Mouse (Mus musculus) kidney, postnatal 36 days (tissue): ENCODE measurements around the gene Gm20388.

Source experiments
- DNase-seq, 2 experiments: peaks; one replicate each; pipeline ENCODE4 v3.0.0; 2021 to 2022; ENCODE audit warnings: mixed read lengths in 2 of 2

Gene Gm20388

DNA sequence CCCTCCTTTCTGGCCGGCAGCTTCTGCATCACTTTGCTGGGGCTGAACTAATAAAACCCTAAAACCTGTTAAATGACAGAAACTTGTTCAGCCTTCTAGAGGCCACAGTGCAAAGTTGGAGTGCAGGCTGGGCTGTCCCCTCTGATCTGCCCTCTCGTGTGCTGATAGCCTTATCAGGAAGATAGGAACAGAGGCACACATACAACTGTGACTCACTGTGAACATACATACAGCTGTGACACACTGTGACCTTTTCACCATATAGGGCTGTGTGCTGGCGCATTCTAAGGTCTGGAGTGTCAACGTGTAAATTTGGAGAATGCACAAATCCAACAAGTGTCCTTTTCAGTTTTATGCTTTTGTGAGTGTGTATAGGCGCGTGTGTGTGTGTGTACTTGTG, 543.8 kb downstream of the Gm20388 start:
- DNase-seq: no peak

DNA sequence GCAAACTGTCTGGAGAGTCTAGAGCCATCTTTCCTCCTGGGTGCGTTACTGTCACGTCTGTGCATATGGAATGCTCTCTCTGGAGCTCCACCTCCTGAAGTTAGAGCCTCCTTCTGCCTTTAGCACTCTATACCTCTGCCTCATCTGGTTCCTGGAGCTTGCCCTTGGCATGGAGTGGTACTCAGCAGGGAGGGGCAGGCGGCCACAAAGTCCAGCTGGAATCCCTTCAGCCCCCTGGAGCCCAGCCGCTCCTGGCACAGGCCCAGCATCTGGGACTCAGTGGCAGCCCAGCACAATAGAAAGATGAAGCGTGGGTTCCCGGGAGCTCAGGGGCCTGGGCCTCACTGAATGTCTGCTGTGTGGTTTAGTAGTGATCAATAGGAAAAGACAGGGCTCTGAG, 549.7 kb downstream of the Gm20388 start:
- peak; percentile 51 to 70 for DNase-seq

DNA sequence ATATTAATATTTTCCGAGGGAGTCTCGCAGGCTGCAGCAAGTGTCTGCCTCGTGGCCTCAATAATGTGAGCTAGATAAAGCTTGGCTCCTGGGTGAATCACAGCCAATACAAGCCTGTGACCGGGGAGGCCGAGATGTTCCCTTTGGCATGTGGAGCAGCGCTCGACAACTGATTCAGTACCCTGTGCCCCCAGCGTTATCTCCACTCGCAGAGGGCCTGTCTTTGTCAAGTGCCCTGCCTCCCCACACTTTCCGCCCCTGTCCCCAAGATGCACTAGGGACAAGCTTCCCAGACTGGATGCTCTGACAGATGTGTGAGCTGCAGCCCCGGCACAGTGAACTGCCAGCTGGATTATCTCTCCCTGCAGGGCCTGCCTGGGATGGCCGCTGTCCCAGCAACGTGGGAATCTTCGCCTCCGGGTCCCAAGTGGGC, 551.5 kb downstream of the Gm20388 start:
- peak in 1 of 2 experiments; percentile 31 for DNase-seq

DNA sequence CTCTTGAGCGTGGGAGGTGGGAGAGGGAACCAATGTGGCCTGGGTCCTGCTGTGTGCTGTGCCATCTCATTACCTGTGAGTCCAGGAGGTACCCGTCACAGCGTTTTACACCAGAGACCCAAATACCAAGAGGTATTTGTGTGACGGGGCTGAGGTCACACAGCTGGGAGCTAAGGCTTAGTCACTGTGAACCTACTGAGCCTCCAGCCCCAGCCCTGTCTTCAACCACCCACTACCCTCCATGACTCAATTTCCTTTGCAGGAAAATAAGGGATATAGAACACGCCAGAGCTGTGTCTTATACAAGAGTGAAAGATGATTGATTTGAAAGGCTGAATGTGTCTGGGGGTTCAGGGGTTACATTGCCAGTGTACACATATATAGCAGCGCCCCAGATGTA, 552.0 kb downstream of the Gm20388 start:
- DNase-seq: no peak

DNA sequence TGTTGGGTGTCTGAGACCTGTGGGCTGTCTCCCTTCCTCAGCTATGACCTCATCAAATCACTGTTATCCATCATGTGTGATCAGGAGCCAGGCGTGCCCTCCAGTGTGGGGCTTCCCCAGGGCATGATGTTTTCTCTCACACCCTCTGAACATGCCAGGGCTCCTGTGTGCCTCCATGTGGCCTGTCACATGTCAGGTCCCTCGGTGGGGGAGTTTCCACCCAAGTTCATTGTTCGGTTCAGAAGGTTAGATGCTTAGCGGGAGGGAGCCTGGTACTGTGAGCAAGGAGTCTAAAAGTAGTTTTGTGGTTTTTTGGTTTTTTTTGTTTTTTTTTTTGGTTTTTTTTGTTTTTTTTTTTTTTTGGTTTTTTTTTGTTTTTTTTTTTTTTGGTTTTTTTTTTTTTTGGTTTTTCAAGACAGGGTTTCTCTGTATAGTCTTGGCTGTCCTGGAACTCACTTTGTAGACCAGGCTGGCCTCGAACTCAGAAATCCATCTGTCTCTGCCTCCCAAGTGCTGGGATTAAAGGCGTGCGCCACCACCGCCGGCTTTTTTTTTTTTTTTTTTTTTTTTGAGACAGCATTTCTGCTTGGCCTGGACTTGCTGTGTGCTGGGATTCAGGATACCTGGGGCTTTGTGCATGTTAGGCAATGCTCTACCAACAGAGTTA, 553.4 kb downstream of the Gm20388 start:
- no peak for DNase-seq

DNA sequence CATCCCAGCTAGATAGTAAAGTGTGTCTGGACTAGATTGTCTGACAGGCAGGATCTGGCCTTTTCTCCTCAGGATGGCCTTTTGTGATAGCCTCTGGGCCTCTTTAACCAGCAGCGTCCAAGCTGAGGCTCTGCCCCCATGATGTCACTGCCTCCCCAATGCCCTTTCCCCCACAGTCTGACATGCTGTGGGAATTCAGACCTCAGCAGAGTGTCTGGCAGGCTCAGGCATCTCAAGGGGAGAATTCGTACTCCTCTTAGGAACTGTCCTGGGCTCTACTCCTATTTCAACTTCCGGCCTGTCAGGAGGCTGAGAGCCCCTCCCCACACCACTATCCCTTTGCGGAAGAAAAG, 553.9 kb downstream of the Gm20388 start:
- DNase-seq: no peak

DNA sequence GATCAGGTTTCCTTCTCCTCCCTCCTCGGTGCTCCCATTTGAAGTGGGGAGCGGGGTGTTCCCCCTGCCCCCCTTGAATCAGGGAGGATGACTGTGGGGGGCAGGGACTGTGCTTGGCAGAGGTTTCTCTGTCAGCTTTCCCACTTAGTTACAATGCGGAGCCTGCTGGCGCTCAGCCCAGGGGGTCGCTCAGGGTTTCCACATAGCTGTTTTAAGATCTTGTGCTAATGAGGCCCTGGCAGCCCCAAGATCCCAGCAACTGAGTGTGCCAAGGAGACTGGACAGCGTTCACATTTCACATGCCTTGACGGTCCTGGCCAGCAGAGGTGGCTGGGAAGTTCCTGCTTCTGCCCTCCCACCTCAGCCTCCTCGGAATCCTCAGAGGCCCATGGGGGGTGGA, 555.1 kb downstream of the Gm20388 start:
- DNase-seq: no peak

DNA sequence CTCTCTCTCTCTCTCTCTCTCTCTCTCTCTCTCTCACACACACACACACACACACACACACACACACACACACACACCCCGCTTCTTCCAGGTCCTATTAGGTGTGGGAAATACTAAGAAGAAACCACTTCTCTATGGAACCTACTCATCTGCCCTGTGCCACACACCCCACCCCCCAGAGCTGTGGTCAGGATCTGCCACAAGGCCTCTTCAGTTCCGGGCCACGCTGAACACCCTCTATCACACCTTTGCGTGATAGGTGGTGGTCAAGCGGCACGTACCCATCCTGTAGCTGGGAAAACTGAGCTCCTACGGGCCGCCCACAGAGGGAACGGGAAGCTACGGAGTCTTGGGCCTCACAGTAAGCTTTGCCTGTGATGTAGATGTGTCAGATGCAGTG, 555.6 kb downstream of the Gm20388 start:
- DNase-seq: no peak

DNA sequence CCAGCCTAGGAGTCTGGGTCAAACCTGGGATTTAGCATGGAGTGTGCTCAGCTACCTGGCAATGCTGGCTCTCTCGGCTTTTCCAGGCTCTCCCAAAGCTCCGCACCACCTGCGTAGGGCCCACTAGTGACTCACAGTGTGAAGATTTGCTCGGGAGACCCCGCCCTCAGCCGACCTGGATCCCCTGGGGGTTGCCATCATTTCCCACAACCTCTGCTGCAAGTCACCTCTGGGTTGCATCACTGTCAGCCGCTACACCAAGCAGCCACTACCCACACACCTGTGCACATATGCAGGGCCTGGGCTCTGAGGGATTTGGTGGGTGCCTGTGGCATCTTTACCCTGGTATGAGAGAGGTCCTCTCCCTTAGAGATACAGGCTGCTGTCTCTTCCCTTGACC, 557.0 kb downstream of the Gm20388 start:
- no peak for DNase-seq

DNA sequence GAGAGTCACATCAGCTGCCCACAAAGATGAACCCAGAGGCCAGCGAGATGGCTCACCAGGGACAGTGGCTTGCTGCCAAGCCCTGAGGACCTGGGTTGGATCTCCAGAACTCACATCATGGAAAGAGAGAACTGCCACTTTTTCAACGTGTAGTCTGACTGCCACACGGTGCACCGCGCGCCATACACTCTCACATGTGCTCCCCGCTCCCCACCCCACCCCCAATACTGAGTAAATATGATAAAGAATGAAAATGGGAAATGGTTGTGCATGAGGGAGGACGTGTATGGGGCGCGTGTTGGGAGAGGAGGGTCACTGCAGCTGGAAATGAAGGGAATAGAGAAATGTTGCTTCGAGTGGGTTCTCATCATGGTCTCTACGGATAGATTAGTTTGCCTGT, 559.5 kb downstream of the Gm20388 start:
- no peak for DNase-seq

DNA sequence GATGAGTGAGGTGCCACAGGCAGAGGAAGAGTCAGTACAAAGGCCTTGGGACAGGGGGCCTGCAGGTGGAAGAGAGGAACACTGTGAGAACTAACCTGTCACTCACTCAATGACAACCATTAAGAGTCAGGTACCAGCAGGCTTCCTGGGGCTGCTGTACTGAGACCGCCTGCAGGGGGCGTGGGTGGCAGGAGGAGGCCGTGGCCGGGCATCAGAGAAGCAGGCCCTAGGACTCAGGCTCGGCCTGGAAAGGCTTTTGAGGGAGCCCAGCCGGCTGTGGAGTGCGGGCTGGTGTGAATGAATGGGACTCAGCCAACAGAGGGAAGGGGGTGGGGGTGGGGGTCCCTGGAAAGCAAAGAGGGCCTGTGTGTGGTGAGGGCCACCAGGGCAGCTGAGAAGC, 560.5 kb downstream of the Gm20388 start:
- DNase-seq: peak in 1 of 2 experiments; percentile 77

DNA sequence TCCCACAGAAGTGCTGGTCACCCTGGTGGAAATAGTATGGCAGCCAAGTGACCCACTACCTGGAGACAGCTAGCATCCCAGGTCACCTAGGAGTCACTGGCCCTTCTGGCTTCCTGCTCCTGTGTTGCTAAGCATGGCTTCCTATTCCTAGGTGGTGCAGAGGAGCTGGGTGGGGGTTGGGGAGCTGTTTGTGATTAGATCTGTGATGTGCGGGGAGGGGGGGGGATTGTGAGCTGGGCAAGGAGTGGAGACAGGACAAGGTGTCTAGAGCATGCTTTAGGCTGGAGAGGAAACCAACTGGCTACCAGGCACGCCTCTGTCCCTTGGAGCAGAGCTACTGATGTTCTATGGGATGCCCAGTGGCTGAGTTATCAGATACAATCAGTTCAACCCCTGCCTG, 561.1 kb downstream of the Gm20388 start:
- no peak for DNase-seq

DNA sequence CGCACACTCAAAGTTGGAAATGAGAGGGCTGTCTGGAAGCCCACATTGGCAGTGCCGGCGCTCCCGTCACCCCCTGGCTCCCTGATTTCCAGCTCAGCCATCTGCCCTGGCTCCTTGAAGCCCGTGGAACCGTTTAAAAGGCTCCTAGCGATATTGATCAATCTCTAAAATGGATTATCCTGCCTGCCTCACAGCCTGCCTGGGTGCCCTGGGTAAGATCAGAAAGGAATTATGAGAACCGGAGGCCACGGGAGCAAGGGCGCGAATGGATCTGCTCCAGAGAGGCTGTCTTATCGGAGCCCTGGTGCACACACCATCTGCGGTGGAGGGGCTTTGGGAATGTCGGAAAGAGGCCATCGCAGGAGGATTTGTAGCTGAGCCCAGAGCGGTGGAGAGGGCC, 561.6 kb downstream of the Gm20388 start:
- DNase-seq: no peak

DNA sequence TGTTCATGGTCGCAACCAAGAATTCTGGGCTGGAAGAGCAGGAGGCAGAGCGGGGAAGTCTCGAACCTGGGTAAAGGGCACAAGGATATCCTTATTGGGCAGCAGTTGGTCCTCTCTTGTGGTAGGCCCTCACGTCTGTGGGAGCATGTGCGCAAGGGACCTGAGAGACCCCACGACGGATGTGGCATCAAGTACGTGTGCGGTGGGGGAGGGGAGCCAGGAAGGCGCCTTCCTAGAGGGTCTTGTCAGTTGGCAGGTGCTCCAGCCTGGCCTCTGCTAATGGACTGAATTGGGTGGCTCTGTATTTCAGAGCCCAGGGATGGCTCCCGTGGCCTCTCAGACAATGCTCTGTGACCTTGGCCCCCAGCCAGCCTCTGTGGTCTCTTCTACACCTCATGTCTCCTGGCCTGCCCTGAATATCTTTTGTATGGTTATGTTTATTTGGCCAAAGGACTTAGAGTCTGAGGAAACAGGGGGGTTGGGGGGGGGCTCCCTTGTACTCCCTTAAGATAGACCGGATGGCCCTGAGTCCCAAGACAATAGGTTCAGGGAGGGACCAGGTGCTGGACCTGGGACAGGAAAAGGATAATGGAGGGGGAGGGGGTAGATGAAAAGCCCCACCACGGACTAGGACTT, 563.2 kb downstream of the Gm20388 start:
- peak; percentile 73 to 83 for DNase-seq

DNA sequence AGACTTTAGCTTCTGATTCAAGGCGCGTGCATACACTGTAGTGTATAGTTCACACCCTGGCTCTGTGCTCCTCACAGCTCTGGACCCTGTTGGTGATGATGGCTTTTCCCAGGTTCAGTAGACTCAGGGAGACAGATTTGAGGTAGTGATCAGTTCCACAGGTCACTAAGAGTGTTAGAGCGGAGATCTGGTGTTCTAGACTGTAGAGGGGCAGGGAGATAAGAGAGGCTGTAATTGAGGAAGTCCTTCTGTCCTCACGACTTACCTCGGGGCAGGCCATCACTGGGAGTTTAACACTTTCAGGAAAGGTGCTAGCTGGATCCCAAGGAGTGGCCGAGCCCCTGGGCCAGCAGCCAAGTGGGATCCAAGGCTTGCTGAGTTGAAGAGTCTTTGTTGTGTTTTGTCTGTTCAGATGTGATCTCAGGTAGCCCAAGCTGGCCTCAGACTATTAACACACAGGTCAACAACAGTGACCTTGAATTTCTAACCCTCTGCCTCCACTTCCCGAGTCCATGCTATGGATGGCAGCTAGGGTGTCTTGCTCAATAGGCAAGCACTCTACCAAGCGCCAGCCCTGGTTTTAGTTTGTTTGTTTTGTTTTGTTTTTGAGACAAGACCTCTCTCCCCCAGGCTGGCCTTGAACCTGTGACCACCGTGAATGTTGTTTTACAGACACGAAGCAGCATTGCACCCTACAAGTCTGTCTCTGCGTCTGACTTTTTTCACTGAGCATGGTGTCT, 564.0 kb downstream of the Gm20388 start:
- DNase-seq: no peak

DNA sequence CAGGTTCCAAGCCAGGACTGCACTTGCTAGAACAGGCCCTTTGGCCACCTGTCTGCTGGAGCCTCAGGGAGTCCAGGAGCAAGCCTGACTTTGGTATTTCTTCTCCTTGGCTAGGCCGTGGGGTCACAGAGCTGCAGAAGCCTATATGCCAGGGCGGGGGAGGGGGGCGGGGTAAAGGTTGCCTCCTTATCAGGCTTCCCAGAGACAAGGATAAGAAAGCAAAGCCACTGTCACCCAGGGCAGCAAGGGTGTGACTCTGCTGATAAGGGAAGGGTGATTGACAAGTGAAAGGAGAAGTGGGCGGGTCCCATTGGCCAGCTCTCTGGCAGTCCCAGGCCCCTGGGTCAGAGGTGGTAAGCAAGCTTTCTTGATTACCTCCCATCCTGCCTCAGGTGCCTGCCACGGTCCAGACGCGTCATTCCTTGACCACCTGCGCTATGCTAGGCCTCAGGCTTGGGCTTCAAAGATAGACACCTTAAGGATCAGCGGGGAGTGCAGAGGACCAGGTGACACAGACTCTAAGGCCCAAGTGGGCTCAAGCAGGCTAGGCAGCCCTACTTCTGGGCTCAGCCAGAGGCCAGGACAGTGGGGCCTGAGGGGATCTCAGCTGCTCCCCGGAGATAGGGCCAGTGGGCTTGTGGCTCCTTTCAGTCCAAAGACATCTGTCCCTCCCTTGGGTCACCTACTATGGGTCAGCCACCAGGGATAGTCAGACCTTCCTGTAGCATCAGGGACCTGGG, 565.0 kb downstream of the Gm20388 start:
- no peak for DNase-seq

DNA sequence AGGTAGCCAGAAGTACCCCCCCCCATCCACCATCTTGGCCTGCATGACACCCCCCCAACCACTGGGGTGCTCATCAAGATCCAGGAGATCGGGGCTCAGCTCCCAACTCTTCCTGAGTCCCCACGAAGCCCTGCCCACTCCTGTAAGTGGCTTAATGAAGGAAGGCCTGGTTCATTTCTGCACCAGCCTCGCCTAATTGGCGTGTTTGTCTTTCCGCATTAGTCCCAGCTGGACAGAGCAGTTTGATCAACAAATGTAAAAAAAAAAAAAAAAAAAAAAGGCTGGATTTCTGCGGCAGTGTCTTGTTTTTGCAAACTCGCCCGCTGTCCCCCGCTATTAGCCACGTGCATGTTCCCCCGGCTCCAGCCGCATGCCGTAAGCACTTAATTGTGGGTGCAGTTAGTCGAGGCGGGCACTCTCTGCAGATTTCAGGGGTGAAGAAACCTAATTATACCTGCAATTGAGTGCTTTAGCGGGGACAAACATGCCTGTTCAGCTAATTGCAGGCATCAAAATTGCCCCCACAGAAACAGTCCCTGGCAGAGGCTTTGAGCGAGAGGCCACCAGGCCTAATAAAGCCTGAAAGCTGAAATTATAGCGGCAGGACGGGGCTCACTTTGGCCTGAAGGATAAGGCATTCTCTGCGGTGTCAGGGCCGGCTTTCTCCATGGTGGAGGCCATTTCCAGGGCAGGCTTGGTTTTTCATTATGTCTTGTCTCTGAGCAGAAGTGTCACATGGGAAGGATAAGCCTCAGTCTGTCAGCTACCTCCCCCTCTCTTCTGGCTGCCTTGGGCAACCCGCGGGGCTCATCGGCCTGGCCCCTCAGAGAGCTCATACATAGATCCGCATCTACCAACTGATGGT, 566.3 kb downstream of the Gm20388 start:
- DNase-seq: no peak

DNA sequence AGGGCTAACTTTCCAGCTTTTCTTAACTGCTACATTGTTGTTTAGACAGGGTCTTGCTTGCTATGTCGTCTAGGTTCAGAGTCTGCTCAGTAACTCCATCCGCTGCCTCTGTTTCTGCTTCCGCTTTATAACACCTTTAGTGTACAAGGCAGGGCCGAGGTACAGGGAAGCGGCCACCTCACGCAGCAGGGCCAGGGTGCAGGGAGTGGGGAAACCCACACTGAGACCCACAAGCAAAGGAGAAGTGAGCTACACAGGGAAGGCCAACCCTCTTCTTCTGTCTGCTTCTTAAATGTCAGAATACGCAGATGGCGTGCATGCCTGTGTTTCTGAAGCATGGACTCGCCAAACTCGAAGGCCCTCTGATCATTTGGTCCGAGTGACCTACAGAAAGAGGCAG, 568.1 kb downstream of the Gm20388 start:
- DNase-seq: no peak

DNA sequence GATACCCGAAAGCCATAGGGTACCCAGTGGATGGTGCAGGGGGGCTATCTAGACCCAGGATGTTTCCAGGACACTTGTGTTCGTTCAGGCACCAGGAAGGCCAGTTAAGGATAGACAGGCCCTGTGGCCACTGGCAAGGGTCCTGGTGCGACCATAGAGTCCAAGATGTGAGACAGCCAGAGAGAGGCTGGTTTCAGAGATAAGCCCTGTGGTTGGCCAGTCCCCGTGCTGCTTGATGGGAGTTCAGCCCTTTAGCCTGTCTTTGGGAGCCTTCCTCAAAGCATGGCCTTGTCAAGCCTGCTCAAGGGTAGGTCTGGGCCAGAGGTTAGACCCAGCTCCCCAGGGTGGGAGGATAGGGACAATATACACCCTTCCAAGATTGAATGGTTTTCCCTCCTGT, 569.0 kb downstream of the Gm20388 start:
- no peak for DNase-seq

DNA sequence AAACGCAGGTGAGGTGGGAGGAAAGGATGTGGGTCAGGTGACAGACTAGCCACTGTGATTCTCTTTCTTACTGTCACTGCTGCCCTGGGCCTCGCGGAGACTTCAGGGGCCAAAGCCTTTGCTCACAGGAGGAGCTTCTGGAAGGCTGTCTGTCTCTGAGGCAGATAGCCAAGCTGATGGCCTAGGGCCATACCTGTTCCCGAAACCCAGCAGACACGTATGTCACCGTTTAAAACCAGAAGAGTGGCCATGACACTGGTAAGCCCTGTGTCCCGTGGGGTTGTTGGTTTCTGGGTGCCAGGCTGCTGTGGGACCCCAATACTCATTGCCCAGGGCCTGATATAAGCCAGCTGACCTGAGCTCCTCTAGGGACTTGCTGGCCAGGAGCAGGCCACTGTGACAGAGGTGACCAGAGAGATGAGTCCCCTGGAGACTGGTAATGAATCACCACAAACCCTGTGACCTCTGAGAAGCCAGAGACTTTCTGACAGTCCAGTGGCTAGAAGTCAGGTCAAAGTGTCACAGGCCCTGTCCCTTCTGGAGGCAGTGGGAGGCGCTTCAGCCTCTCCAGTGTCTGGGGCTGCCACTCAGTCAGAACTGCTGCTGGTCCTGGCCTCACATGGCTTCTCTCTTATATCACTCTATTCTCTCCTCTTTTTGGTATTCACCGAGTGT, 571.5 kb downstream of the Gm20388 start:
- peak; percentile 56 to 62 for DNase-seq

DNA sequence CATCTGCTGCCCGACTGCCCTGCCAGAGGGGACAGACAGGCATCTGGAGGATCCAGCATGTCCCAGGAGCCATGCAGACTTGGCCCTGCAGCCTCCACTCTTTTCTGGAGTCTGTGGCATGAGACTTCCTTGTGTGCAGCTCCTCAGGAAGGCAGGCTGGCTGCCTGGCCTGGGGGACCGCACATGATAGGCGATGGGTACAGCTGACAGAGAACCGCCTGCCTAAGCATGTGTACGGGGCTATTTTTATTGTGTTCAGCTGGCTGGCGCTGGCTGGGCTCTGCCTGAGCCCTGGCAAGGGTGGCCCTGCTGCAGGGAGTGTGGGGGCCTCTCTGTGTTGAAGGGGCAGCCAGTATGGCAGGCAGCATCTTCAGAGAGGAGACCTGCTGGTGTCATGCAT, 573.8 kb downstream of the Gm20388 start:
- no peak for DNase-seq

DNA sequence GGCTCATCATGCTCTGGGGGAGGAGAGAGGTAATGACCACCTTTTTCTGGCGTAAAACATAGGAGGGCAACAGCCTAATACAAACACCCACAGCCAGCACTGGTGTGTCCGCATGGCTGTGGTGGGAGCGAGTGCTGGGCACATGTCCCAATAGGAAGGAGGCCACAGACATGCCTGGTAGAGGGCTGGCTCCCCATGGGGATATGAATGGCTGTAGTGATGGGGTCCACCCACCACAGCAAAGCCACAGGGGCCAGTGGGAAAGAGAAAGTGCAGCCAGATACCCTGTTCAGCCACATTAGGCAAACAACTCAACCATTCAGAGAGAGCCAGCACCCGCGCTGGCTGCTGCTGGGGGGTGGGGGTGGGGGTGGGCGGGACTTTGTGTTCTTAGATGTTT, 574.5 kb downstream of the Gm20388 start:
- DNase-seq: no peak
